Mouse (Mus musculus) liver, embryonic 14.5 days (tissue): ENCODE measurements around the gene Itga10.

Experiments used
- CTCF ChIP-seq: IDR thresholded peaks from 2 replicates; pipeline ENCODE4 v1.5.1; 2016; ENCODE audit warnings: antibody characterized with exemption, low read depth, control low read depth
- EP300 ChIP-seq: IDR thresholded peaks from 2 replicates; pipeline ENCODE4 v1.6.1; 2016; ENCODE audit warnings: antibody characterized with exemption, low read depth

GRCm38 (mm10) chr3:96684151-96684821, 38.9 kb downstream of the Itga10 start:
- TF ChIP-seq CTCF (no peak), EP300 (no peak)
